Mouse (Mus musculus) forebrain, embryonic 12.5 days (tissue): Measurements from ENCODE around the gene Rpp14. TPM values are rescaled to one million over a fixed set of nuclear protein-coding genes. Genes with fewer than 3 reads are reported as not detected.

Experiments
- ATAC-seq: fragments of 200-750 bp; cut with Nextera tagmentation; 2 replicates; pipeline ENCODE4 v1.8.0; 2017; ENCODE audit warnings: moderate TSS enrichment; ENCODE audit not compliant: low FRiP score
- H3K27ac ChIP-seq: fragments of 300-500 bp; sonication (generic); 2 replicates; pipeline ENCODE4 v1.5.1; 2016; ENCODE audit warnings: mild to moderate bottlenecking
- H3K27me3 ChIP-seq: fragments of 300-500 bp; sonication (generic); 2 replicates; pipeline ENCODE4 v1.6.1; 2016; ENCODE audit warnings: mild to moderate bottlenecking
- H3K36me3 ChIP-seq: fragments of 300-500 bp; sonication (generic); replicated peaks from 2 replicates; pipeline ENCODE4 v1.6.1; 2016; ENCODE audit warnings: mild to moderate bottlenecking
- H3K4me1 ChIP-seq: fragments of 300-500 bp; sonication (generic); 2 replicates; pipeline ENCODE4 v1.6.1; 2016
- H3K4me2 ChIP-seq: fragments of 300-500 bp; sonication (generic); 2 replicates; pipeline ENCODE4 v1.6.1; 2016; ENCODE audit warnings: mild to moderate bottlenecking, moderate library complexity
- H3K4me3 ChIP-seq: fragments of 300-500 bp; sonication (generic); replicated peaks from 2 replicates; pipeline ENCODE4 v1.5.1; 2016; ENCODE audit warnings: mild to moderate bottlenecking
- H3K9ac ChIP-seq: fragments of 300-500 bp; sonication (generic); 2 replicates; pipeline ENCODE4 v1.6.1; 2016; ENCODE audit warnings: mild to moderate bottlenecking
- H3K9me3 ChIP-seq: fragments of 300-500 bp; sonication (generic); 2 replicates; pipeline ENCODE4 v1.6.1; 2016
- WGBS: fragments of 180-500 bp; shearing (Covaris S2); methylation state at CpG from one replicate; pipeline ENCODE4 v1.1.7; 2016; 5-methylcytosine and 5-hydroxymethylcytosine counted together
- polyA plus RNA-seq: library from polyadenylated mRNA; unstranded; fragments of >200 nt; fragmentation: Nextera tagmentation; extraction: Ambion mirVana; gene quantifications from 2 replicates; pipeline ENCODE4 v1.2.1, GENCODE M21; 2016

Rpp14 gene
- polyA plus RNA-seq, 1 experiment from 2014 or later, result 53.6 TPM

GRCm38 (mm10) chr14:8063835-8064785, 16.1 kb upstream of the Rpp14 start:
- ATAC-seq, result no peak

GRCm38 (mm10) chr14:8080718-8081117, 551 bp downstream of the Rpp14 start:
- Histone ChIP-seq H3K4me3 (peak overlapping the region; percentile 69), H3K4me2 (peak overlapping the region; percentile 83), H3K4me1 (peaks cover 15% of the 10 kb centered on the region), H3K27me3 (no peaks in the 10 kb centered on the region), H3K9ac (peak overlapping the region; percentile 74), H3K36me3 (peaks cover 18% of the 10 kb centered on the region), H3K9me3 (no peaks in the 10 kb centered on the region), H3K27ac (peak overlapping the region; percentile 91)
- 8% methylated on average over 11 of the region's 11 CpGs for WGBS
- ATAC-seq, result peak; percentile 47

More at GRCm38 (mm10) chr14:8063835-8064785, 16.1 kb upstream of the Rpp14 start:
- H3K9ac ChIP-seq, result no peak overlapping the region
- H3K4me3 ChIP-seq, result no peak overlapping the region
- no peaks in the 10 kb centered on the region for H3K36me3 ChIP-seq
- no peak overlapping the region for H3K4me2 ChIP-seq
- no peaks in the 10 kb centered on the region for H3K27me3 ChIP-seq
- WGBS, result 90% methylated on average over 8 of the region's 8 CpGs
- no peak overlapping the region for H3K27ac ChIP-seq
- H3K9me3 ChIP-seq, result no peaks in the 10 kb centered on the region
- peaks cover 14% of the 10 kb centered on the region for H3K4me1 ChIP-seq

DNA sequence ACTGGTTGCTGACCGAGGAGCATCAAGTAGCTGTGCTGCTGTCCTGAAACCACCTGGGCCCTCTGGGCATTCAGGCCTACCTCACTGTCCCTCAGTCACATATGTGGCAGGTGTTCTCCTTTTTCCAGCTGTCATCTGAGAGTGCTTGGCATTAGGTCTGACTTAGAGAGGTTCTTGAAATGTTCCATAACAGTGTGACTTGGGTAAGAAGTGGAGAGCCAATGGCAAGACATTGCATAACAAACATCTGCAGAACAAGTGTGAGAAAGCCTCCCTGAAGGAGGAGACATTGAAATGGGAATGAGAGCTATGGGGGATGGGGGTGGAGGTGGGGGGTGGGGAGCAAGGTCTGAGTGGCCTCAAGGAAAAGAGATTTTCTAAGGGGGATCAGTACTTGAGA, 2.8 kb downstream of the Rpp14 start:
- Histone ChIP-seq H3K27me3 (no peaks in the 10 kb centered on the region), H3K4me2 (no peak overlapping the region), H3K4me3 (no peak overlapping the region), H3K36me3 (peaks cover 30% of the 10 kb centered on the region), H3K4me1 (peaks cover 15% of the 10 kb centered on the region), H3K9me3 (no peaks in the 10 kb centered on the region), H3K27ac (no peak overlapping the region), H3K9ac (no peak overlapping the region)
- ATAC-seq, result no peak
- 86% methylated on average over 1 of the region's 1 CpGs for WGBS

DNA sequence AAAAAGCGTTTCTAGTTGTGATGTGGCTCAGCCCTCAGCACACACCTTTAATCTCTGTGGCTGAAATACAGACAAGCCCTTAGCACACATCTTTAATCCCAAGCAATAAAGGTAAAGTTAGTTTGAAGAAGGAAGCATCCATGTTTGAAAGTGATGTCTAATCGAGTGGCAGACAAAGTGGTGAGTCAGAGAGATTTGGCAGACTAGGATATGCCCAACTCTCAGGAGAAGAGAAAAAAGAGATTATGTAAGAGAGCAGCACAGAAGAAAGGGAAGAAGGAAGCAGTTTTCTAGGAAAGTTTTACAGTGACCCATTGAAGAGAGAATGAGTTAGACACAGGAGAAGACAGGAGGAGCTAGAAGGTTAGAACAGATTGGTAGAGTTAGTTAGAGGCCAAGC, 8.8 kb downstream of the Rpp14 start:
- Histone ChIP-seq H3K4me2 (no peak overlapping the region), H3K27ac (no peak overlapping the region), H3K36me3 (peaks cover 58% of the 10 kb centered on the region), H3K4me1 (0 out of 2 replicates have a peak, but pooled peaks cover 4% of the 10 kb centered on the region), H3K9ac (no peak overlapping the region), H3K4me3 (no peak overlapping the region), H3K9me3 (no peaks in the 10 kb centered on the region), H3K27me3 (no peaks in the 10 kb centered on the region)
- 90% methylated on average over 2 of the region's 2 CpGs for WGBS
- no peak for ATAC-seq

DNA sequence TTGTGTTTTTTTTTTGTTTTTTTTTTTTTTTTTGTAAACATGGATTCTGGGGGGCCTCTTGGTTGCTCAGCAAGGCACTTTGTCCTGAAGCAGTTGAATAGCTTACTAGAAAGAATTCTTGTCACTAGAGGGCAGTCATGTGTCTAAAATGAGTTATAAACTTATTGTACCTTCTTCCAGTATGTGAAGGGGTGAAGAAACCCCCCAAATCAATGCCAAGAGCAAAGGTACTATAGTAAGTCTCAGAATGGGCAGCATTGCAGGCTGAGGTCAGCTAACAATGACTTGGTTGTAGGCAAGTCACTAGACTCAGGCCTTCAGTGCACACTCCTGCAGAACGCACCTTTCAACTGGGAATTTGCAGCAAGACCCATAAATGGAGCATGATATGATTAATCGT, 12.4 kb downstream of the Rpp14 start:
- no peaks in the 10 kb centered on the region for H3K9me3 ChIP-seq
- H3K4me3 ChIP-seq, result no peak overlapping the region
- H3K27me3 ChIP-seq, result no peaks in the 10 kb centered on the region
- peak; percentile 59; the same call in 1 of the 2 replicates for ATAC-seq
- H3K4me1 ChIP-seq, result 0 out of 2 replicates have a peak, but pooled peaks cover 4% of the 10 kb centered on the region
- H3K36me3 ChIP-seq, result peaks cover 34% of the 10 kb centered on the region
- no peak overlapping the region for H3K27ac ChIP-seq
- 91% methylated on average over 2 of the region's 2 CpGs for whole genome bisulfite sequencing
- H3K9ac ChIP-seq, result no peak overlapping the region
- no peak overlapping the region for H3K4me2 ChIP-seq

DNA sequence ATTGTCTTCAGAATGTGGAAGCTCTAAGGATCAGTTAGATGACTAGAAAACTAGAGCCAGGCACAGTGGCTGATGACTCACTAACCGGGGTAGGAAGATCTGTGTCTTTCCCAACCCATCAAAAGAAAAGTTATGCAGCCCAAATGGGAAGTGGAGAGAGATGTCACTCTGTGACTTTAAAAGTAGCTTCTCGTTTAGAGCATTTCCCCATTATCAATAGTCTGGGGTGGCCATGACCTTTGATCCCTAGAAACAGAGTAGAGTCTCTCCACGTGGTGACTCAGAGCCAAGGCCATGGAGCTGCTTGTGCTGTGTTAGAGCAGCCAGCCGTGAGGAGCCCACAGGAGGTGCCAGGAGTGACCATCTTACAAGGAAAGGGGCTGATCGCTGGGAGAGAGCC, 13.3 kb downstream of the Rpp14 start:
- peak; percentile 27 for ATAC-seq
- WGBS, result 46% methylated on average over 5 of the region's 5 CpGs
- no peak overlapping the region for H3K4me2 ChIP-seq
- H3K4me1 ChIP-seq, result 0 out of 2 replicates have a peak, but pooled peaks cover 7% of the 10 kb centered on the region
- peaks cover 29% of the 10 kb centered on the region for H3K36me3 ChIP-seq
- no peak overlapping the region for H3K27ac ChIP-seq
- H3K9ac ChIP-seq, result no peak overlapping the region
- no peaks in the 10 kb centered on the region for H3K9me3 ChIP-seq
- no peaks in the 10 kb centered on the region for H3K27me3 ChIP-seq
- no peak overlapping the region for H3K4me3 ChIP-seq

DNA sequence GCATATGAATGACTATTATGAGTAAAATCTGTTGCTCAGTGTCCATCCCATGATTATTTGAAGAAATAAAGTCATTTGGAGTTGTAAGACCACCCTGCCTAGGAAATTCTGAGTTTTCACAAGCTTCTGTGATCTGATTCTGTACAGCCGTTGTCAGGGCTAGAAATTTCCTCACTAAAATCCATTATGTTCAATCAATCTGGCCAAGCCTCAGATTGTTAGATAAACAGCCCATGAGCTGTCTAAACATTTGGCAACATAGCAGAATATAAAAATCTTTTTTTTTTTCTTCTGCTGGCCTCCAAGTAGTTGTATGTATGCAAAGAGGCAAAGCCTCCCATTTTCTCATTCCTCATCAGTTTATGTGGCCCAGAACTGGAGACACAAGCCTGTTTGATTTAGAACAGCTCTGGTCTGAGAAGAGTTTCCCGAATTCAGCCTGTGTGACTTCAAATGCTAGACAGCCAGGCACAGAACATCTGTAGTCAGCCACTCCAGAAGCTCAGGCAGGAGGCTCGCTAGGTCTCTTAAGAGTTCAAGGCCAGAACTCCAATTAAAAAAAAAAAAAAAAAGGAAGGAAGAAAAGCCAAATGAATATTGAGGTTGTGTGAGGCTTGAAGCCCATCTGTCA, 14.9 kb downstream of the Rpp14 start:
- H3K9me3 ChIP-seq, result no peaks in the 10 kb centered on the region
- no peak overlapping the region for H3K4me2 ChIP-seq
- H3K27ac ChIP-seq, result no peak overlapping the region
- no peak overlapping the region for H3K4me3 ChIP-seq
- H3K4me1 ChIP-seq, result peaks cover 21% of the 10 kb centered on the region
- no peak for ATAC-seq
- no peaks in the 10 kb centered on the region for H3K27me3 ChIP-seq
- peaks cover 13% of the 10 kb centered on the region for H3K36me3 ChIP-seq
- no peak overlapping the region for H3K9ac ChIP-seq
- WGBS, result 72% methylated on average over 3 of the region's 3 CpGs

GRCm38 (mm10) chr14:8095562-8095950, 15.4 kb downstream of the Rpp14 start:
- no peak overlapping the region for H3K4me3 ChIP-seq
- peaks cover 8% of the 10 kb centered on the region for H3K36me3 ChIP-seq
- WGBS, result 69% methylated on average over 7 of the region's 7 CpGs

GRCm38 (mm10) chr14:8097978-8098686, 18.0 kb downstream of the Rpp14 start, which contains the start of gene Pxk:
Pxk (plus strand) TSS chr14:8098211.
- Histone ChIP-seq H3K27me3 (no peaks in the 10 kb centered on the region), H3K27ac (peak within 1 kb of the TSS; percentile 76), H3K4me1 (peaks cover 28% of the 10 kb centered on the region), H3K4me3 (peak within 1 kb of the TSS; percentile 89), H3K36me3 (no peaks in the 10 kb centered on the region), H3K4me2 (peak within 1 kb of the TSS; percentile 64), H3K9ac (peak within 1 kb of the TSS; percentile 85), H3K9me3 (no peaks in the 10 kb centered on the region)
- under 1% methylated on average over 68 of the region's 89 CpGs for whole genome bisulfite sequencing
- peak; percentile 96 for ATAC-seq

More at GRCm38 (mm10) chr14:8095562-8095950, 15.4 kb downstream of the Rpp14 start:
- Histone ChIP-seq H3K27ac (no peak overlapping the region), H3K4me2 (no peak overlapping the region), H3K9ac (no peak overlapping the region), H3K9me3 (no peaks in the 10 kb centered on the region), H3K27me3 (no peaks in the 10 kb centered on the region), H3K4me1 (peaks cover 21% of the 10 kb centered on the region)
- no peak for ATAC-seq

DNA sequence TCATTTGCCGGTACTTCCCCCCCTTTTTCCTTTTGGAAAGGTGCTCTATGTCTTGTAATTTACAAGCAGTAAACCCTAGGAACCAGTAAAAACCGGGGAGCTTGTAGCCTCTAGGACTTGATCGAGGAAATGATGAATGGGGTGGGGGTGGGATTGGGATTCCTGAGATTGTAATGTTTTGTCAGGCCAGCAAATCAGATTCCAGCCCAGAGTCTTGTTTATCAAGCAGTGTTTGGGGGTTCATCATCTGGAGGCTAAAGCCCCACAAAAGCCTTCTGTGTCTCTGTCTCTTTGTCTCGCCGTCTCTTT, 18.5 kb downstream of the Rpp14 start:
- peak overlapping the region; percentile 89 for H3K4me3 ChIP-seq
- peak overlapping the region; percentile 64 for H3K4me2 ChIP-seq
- no peaks in the 10 kb centered on the region for H3K36me3 ChIP-seq
- H3K9ac ChIP-seq, result peak overlapping the region; percentile 85
- H3K27ac ChIP-seq, result peak overlapping the region; percentile 76
- 5% methylated on average over 5 of the region's 5 CpGs for whole genome bisulfite sequencing
- H3K4me1 ChIP-seq, result peaks cover 28% of the 10 kb centered on the region
- ATAC-seq, result no peak
- H3K9me3 ChIP-seq, result no peaks in the 10 kb centered on the region
- H3K27me3 ChIP-seq, result no peaks in the 10 kb centered on the region

DNA sequence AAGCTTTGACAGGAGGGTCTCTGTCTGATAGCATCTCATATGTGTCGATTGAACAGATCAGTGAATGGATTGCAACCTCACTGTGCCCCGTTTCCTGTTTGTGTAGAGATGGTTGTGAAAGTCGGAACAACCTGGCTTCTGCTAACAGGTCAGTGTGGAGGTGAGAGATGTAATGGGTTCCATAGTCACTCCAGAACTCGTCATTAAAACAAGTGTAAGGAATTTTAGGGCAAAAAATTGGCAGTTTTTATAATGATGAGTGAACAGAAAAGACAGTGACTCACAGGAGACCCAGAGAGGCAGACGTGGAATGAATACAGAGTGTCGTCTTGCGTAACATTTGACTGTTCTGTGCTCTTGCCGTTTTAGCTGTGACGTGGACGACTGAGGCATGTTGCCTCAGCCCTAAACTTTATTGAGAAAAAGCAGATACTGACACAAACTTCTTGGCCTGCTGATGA, 19.4 kb downstream of the Rpp14 start:
- H3K27ac ChIP-seq, result no peak overlapping the region
- no peaks in the 10 kb centered on the region for H3K27me3 ChIP-seq
- H3K4me2 ChIP-seq, result peak overlapping the region; percentile 64
- WGBS, result 71% methylated on average over 10 of the region's 10 CpGs
- peak overlapping the region; percentile 13; the same call in 1 of the 2 replicates for H3K4me3 ChIP-seq
- ATAC-seq, result no peak
- H3K9ac ChIP-seq, result no peak overlapping the region; the same call in 1 of the 2 replicates
- H3K36me3 ChIP-seq, result no peaks in the 10 kb centered on the region
- no peaks in the 10 kb centered on the region for H3K9me3 ChIP-seq
- peaks cover 27% of the 10 kb centered on the region for H3K4me1 ChIP-seq

- Histone ChIP-seq H3K36me3 (no peaks in the 10 kb centered on the region), H3K9ac (no peak overlapping the region), H3K4me3 (no peak overlapping the region), H3K27me3 (no peaks in the 10 kb centered on the region), H3K27ac (no peak overlapping the region), H3K4me2 (no peak overlapping the region), H3K9me3 (no peaks in the 10 kb centered on the region), H3K4me1 (peaks cover 27% of the 10 kb centered on the region)
- no peak for ATAC-seq
- 88% methylated on average over 8 of the region's 8 CpGs for WGBS
Observed at GRCm38 (mm10) chr14:8101886-8102285, 21.7 kb downstream of the Rpp14 start.
